In the genomic region with DNA sequence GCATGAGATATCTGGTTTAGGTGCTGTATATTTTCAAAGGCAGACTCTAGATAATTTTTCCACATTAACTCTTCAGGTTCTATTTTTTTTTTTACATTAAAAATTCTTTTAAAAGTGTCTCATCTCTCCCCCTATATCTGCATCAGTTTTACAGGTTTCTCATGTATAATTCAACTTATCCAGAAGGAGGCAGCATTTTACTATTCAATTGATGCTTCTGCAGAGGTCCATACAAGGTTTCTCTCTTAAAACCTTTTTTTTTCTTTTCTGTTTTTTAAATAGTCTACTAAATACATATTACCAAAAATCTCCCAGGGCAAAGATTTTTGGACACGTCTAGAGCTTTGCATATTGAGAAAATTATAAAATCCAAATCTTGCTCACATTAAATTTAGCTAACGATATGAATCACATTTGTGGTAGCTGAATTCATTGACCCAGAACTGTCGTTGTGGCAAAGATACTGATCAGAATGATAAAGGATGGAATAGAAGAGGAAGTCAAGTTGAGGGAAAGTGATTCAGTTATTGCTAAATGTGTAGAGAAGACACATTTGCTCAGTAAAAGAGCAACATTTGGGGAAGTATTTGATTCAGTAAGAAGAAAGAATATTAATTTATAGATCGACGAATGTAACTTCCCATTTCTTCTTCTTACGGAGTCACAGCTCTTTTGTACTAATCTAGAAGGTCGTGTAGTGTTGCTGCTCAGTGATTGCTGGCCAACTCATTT, we compare ENCODE assay signal across 15 mouse cellular contexts. TPM values are rescaled to one million over a fixed set of nuclear protein-coding genes. Genes with fewer than 3 reads are reported as not detected.
DNase-seq lines count a peak whose midpoint lies in the region; ATAC-seq and TF ChIP-seq lines count a peak whose summit lies in the region.
"Had no signal": no experiment of that assay in that cellular context is flagged by ENCODE, and none has a peak within 500 bp of the region (broad histone marks: within the 10 kb centered on the region; RNA-seq: fewer than 3 reads in every experiment).

No protein-coding gene starts in this region.

- no peak overlapping the region for H3K4me3 ChIP-seq in embryonic facial prominence, embryonic 11.5 days (ENCODE audit: low read depth, low read length)
- H3K4me3 ChIP-seq in embryonic facial prominence, embryonic 10.5 days, result no peak overlapping the region
- no peak overlapping the region for H3K4me3 ChIP-seq in kidney, postnatal 0 days (replicated peaks; ENCODE audit: low read depth, low read length)
- H3K4me3 ChIP-seq in CH12.LX (replicated peaks in 1 of 3; ENCODE audit: low read depth in 2 of 3, low read length in 2 of 3, poor library complexity in 1 of 3), result no peak overlapping the region
- H3K4me3 ChIP-seq: neural tube, embryonic 12.5 days had no signal

- H3K36me3 ChIP-seq in embryonic facial prominence, embryonic 11.5 days (replicated peaks; ENCODE audit: control insufficient read depth, insufficient read depth, low read depth, low read length), result no peaks in the 10 kb centered on the region
- H3K36me3 ChIP-seq in embryonic facial prominence, embryonic 10.5 days (replicated peaks), result no peaks in the 10 kb centered on the region
- H3K36me3 ChIP-seq in kidney, postnatal 0 days (ENCODE audit: insufficient read depth, low read length), result no peaks in the 10 kb centered on the region
- H3K36me3 ChIP-seq in CH12.LX (replicated peaks in 1 of 2; ENCODE audit: control insufficient read depth in 1 of 2, insufficient read depth in 1 of 2, low read length in 1 of 2), result no peaks in the 10 kb centered on the region
- H3K36me3 ChIP-seq: neural tube, embryonic 12.5 days had no signal

- H3K27ac ChIP-seq in embryonic facial prominence, embryonic 11.5 days (replicated peaks; ENCODE audit: low read depth, low read length), result no peak overlapping the region
- H3K27ac ChIP-seq in embryonic facial prominence, embryonic 10.5 days (replicated peaks), result no peak overlapping the region
- no peak overlapping the region for H3K27ac ChIP-seq in kidney, postnatal 0 days
- no peak overlapping the region for H3K27ac ChIP-seq in CH12.LX (ENCODE audit: insufficient read depth, low read depth)
- H3K27ac ChIP-seq: neural tube, embryonic 12.5 days had no signal

- no peak for ATAC-seq in embryonic facial prominence, embryonic 11.5 days (replicated peaks; ENCODE audit: insufficient number of reproducible peaks, low FRiP score, low TSS enrichment, low read depth)
- ATAC-seq in kidney, postnatal 0 days (replicated peaks; ENCODE audit: low FRiP score, low read depth), result no peak
- ATAC-seq in granulocyte monocyte progenitor cell, adult 5-6 weeks (replicated peaks; ENCODE audit: poor library complexity, severe bottlenecking), result peak; percentile 90

- peak; percentile 61 for DNase-seq in embryonic facial prominence, embryonic 11.5 days (ENCODE audit: low spot score)
- DNase-seq in embryonic facial prominence, embryonic 10.5 days (ENCODE audit: low spot score), result no peak
- DNase-seq in kidney, postnatal 0 days (ENCODE audit: low spot score), result peak; percentile 81
- no peak for DNase-seq in kidney, adult 18-20 months
- DNase-seq in CH12.LX (ENCODE audit: extremely low read depth), result no peak
- DNase-seq in B cell, adult 2 months, result no peak
- DNase-seq in cerebellum, adult 9-11 months, result no peak
- DNase-seq: adrenal gland, postnatal 25 days; cerebellum, adult 11-12 months; kidney, postnatal 10 days; layer of hippocampus, postnatal 36 days; liver; right cerebral cortex, postnatal 14 days had no signal

- no peak for TF ChIP-seq POLR2A in CH12.LX (IDR thresholded peaks at IDR 0.05; ENCODE audit: low read depth, low read length)

- H3K79me2 ChIP-seq in CH12.LX (replicated peaks; ENCODE audit: control insufficient read depth, extremely low read depth, insufficient read depth, poor library complexity, severe bottlenecking), result no peaks in the 10 kb centered on the region

- no peaks in the 10 kb centered on the region for H3K9me3 ChIP-seq in embryonic facial prominence, embryonic 11.5 days (replicated peaks; ENCODE audit: control insufficient read depth, low read length)
- H3K9me3 ChIP-seq in embryonic facial prominence, embryonic 10.5 days, result no peaks in the 10 kb centered on the region
- H3K9me3 ChIP-seq in kidney, postnatal 0 days (replicated peaks; ENCODE audit: low read length), result no peaks in the 10 kb centered on the region
- H3K9me3 ChIP-seq in CH12.LX (replicated peaks; ENCODE audit: low read length), result no peaks in the 10 kb centered on the region
- H3K9me3 ChIP-seq: neural tube, embryonic 12.5 days had no signal

- TF ChIP-seq CTCF in kidney, postnatal 0 days (IDR thresholded peaks at IDR 0.05; ENCODE audit: low read depth), result peak; percentile 57; the same call in 1 of the 2 replicates
- TF ChIP-seq CTCF in CH12.LX (conservative IDR thresholded peaks at IDR 0.05 in 1 of 2, IDR thresholded peaks at IDR 0.05 in 1 of 2; ENCODE audit: low read depth in 2 of 2, low read length in 2 of 2), result peak in 1 of 2 experiments; percentile 73; a peak in 2 of 4 replicates

- H3K4me2 ChIP-seq in embryonic facial prominence, embryonic 11.5 days (ENCODE audit: low read depth, low read length), result no peak overlapping the region
- H3K4me2 ChIP-seq in kidney, postnatal 0 days (ENCODE audit: low read length), result no peak overlapping the region
- H3K4me2 ChIP-seq in CH12.LX (ENCODE audit: insufficient read depth, low read depth, poor library complexity, severe bottlenecking), result no peak overlapping the region
- H3K4me2 ChIP-seq: neural tube, embryonic 12.5 days had no signal

- in situ Hi-C loops in CH12.LX (cut with MboI; ENCODE audit: low pct_ligation_motif_present, low pct_unique_long_range_greater_than_20kb, low sequenced_read_pairs), result loop anchor here (10.0 kb wide), 1 partner anchor 230 kb away; no protein-coding TSS in a partner anchor

- dilution Hi-C loops in CH12.LX (cut with MboI; ENCODE audit: extremely low pct_ligation_motif_present, extremely low pct_unique_long_range_greater_than_20kb, low sequenced_read_pairs), result no loop called here

- H3K27me3 ChIP-seq in embryonic facial prominence, embryonic 11.5 days (ENCODE audit: control insufficient read depth, insufficient read depth, low read length), result no peaks in the 10 kb centered on the region
- no peaks in the 10 kb centered on the region for H3K27me3 ChIP-seq in embryonic facial prominence, embryonic 10.5 days (replicated peaks; ENCODE audit: low read depth, poor library complexity, severe bottlenecking)
- H3K27me3 ChIP-seq in kidney, postnatal 0 days (ENCODE audit: insufficient read depth, low read length), result no peaks in the 10 kb centered on the region
- H3K27me3 ChIP-seq in CH12.LX (replicated peaks), result no peaks in the 10 kb centered on the region
- H3K27me3 ChIP-seq: neural tube, embryonic 12.5 days had no signal

- TF ChIP-seq RAD21 in CH12.LX (IDR thresholded peaks at IDR 0.05; ENCODE audit: low read depth, low read length), result peak; percentile 90

- no peak overlapping the region for H3K9ac ChIP-seq in embryonic facial prominence, embryonic 11.5 days (replicated peaks; ENCODE audit: low read length)
- H3K9ac ChIP-seq in kidney, postnatal 0 days (ENCODE audit: low read depth, low read length), result no peak overlapping the region
- no peak overlapping the region for H3K9ac ChIP-seq in CH12.LX (ENCODE audit: insufficient read depth, low read depth)
- H3K9ac ChIP-seq: neural tube, embryonic 12.5 days had no signal

- WGBS in embryonic facial prominence, embryonic 11.5 days, result 73% methylated on average over 7 of the region's 7 CpGs
- WGBS in embryonic facial prominence, embryonic 10.5 days, result 76% methylated on average over 7 of the region's 7 CpGs
- 70% methylated on average over 7 of the region's 7 CpGs for WGBS in kidney, postnatal 0 days

- no peaks in the 10 kb centered on the region for H3K4me1 ChIP-seq in embryonic facial prominence, embryonic 11.5 days (ENCODE audit: control insufficient read depth, insufficient read depth, low read length)
- no peaks in the 10 kb centered on the region for H3K4me1 ChIP-seq in embryonic facial prominence, embryonic 10.5 days
- H3K4me1 ChIP-seq in kidney, postnatal 0 days (replicated peaks; ENCODE audit: insufficient read depth, low read length), result no peaks in the 10 kb centered on the region
- H3K4me1 ChIP-seq in CH12.LX (ENCODE audit: control insufficient read depth in 1 of 2, insufficient read depth in 2 of 2), result no peaks in the 10 kb centered on the region
- H3K4me1 ChIP-seq: neural tube, embryonic 12.5 days had no signal

- no peak for TF ChIP-seq EP300 in CH12.LX (IDR thresholded peaks at IDR 0.05; ENCODE audit: low read length)

TF ChIP-seq in CH12.LX, 34 proteins besides CTCF, POLR2A, EP300 and RAD21:
- TF ChIP-seq ZNF384 (IDR thresholded peaks at IDR 0.05; ENCODE audit: low read depth, low read length), result peak; percentile 83
- TF ChIP-seq ZC3H11A (IDR thresholded peaks at IDR 0.05; ENCODE audit: low read depth, low read length), result peak; percentile 54
- peak; percentile 80 for TF ChIP-seq SMC3 (IDR thresholded peaks at IDR 0.05; ENCODE audit: low read depth, low read length)
- TF ChIP-seq POLR2AphosphoS2 (IDR thresholded peaks at IDR 0.05; ENCODE audit: low read depth, low read length), result no peak
- no peak for TF ChIP-seq GABPA (IDR thresholded peaks at IDR 0.05; ENCODE audit: insufficient replicate concordance, low read depth, low read length)

RNA-seq across cellular contexts. Expression of a gene that starts 46.3 kb away (rescaled TPM):
- polyA plus RNA-seq in embryonic facial prominence, embryonic 11.5 days (2014; fragmentation: Nextera tagmentation; extraction: Ambion mirVana), result 116 and 125 TPM in 2 replicates
- polyA plus RNA-seq in embryonic facial prominence, embryonic 10.5 days (2016; fragmentation: Nextera tagmentation; extraction: Ambion mirVana), result 102 and 104 TPM in 2 replicates
- polyA plus RNA-seq in kidney, postnatal 0 days (2015; fragmentation: Nextera tagmentation; extraction: Ambion mirVana), result 82.6 and 88.2 TPM in 2 replicates
- total RNA-seq in CH12.LX (2012; rRNA removed), result 25.1 and 29.9 TPM in 2 replicates
- total RNA-seq in CH12.LX (2014; rRNA removed), result 66.2 and 79.4 TPM in 2 replicates
- 52.4 and 58.8 TPM in 2 replicates for polyA plus RNA-seq in CH12.LX (2012; ENCODE audit: insufficient read length, low read depth)
- 131 and 167 TPM in 2 replicates for total RNA-seq in granulocyte monocyte progenitor cell, adult 5-6 weeks (2014; fragmentation: Nextera tagmentation)
- total RNA-seq in granulocyte monocyte progenitor cell, adult 5-6 weeks (2017), result 289 and 310 TPM in 2 replicates

Comparison
In these comparisons a context has a peak if more than half of its experiments do, and no peak if none do; other contexts are left out.
1. DNase-seq: peak in embryonic facial prominence, embryonic 11.5 days (single experiment) and kidney, postnatal 0 days (single experiment); none in embryonic facial prominence, embryonic 10.5 days (single experiment), kidney, adult 18-20 months (single experiment), CH12.LX (single experiment), B cell, adult 2 months (0 of 2) and cerebellum, adult 9-11 months (single experiment).